Mouse (Mus musculus): Measurements from ENCODE around the gene Rae1.

DNA sequence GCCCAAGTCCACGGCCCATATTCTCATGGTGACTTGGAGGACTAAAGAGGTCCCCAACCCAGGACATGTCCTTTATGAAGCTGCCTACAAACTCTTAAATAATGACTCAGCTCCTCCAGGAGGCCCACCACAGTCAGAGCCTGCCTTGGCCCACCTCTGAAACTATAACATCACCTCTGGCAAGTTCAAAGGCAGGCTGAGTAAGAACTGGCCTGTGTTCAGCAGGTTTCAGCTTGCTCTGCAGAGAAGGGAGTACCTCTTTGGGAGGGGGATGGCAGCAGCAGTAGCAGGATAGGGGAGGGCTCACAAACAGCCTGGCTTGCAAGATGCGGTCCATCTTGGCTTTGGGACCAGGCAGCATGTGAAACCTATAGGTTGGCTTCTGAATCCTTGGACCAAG is 28.1 kb upstream of the Rae1 start:
- TF ChIP-seq CTCF (IDR thresholded peaks at IDR 0.05; ENCODE audit: borderline replicate concordance, extremely low read depth, insufficient read depth, insufficient read length) (no peak), POLR2A (IDR thresholded peaks at IDR 0.05; ENCODE audit: borderline replicate concordance, extremely low read depth, insufficient read depth, insufficient read length, poor library complexity, severe bottlenecking) (no peak)

Measured in brain, embryonic 14.5 days (tissue).